Mouse (Mus musculus): ENCODE measurements around the gene Mrm1. TPM values are rescaled to one million over a fixed set of nuclear protein-coding genes. Genes with fewer than 3 reads are reported as not detected.

Gene Mrm1
- polyA plus RNA-seq, 1 experiment from 2014 or later, result 11.0 TPM

GRCm38 (mm10) chr11:84764527-84764961, 54.8 kb downstream of the Mrm1 start:
- Histone ChIP-seq H3K9ac (ENCODE audit: low read length) (no peak overlapping the region), H3K4me3 (ENCODE audit: low read depth, low read length) (no peak overlapping the region), H3K4me1 (ENCODE audit: control insufficient read depth, insufficient read depth, low read length) (peaks cover 13% of the 10 kb centered on the region), H3K4me2 (ENCODE audit: low read depth) (peak overlapping the region; percentile 25; the same call in 1 of the 2 replicates), H3K36me3 (ENCODE audit: control insufficient read depth, insufficient read depth, low read length) (no peaks in the 10 kb centered on the region), H3K27me3 (ENCODE audit: control insufficient read depth, insufficient read depth, low read length) (peaks cover 4% of the 10 kb centered on the region; the same call in 1 of the 2 replicates), H3K27ac (ENCODE audit: low read depth, low read length) (peak overlapping the region; percentile 5; the same call in 1 of the 2 replicates), H3K9me3 (ENCODE audit: control insufficient read depth, low read length) (no peaks in the 10 kb centered on the region)
- WGBS, result under 1% methylated on average over 21 of the region's 21 CpGs
- ATAC-seq (ENCODE audit: insufficient read depth, low FRiP score, low TSS enrichment), result peak; percentile 48; the same call in 1 of the 2 replicates
- DNase-seq (ENCODE audit: low spot score), result peak; percentile 75

- no peaks in the 10 kb centered on the region for H3K36me3 ChIP-seq (ENCODE audit: control insufficient read depth, insufficient read depth, low read length)
- 11% methylated on average over 7 of the region's 8 CpGs for WGBS
- DNase-seq (ENCODE audit: low spot score), result no peak
- no peak overlapping the region for H3K4me3 ChIP-seq (ENCODE audit: low read depth, low read length)
- ATAC-seq (ENCODE audit: insufficient read depth, low FRiP score, low TSS enrichment), result no peak
- H3K9me3 ChIP-seq (ENCODE audit: control insufficient read depth, low read length), result no peaks in the 10 kb centered on the region
- H3K27ac ChIP-seq (ENCODE audit: low read depth, low read length), result peak overlapping the region; percentile 5; the same call in 1 of the 2 replicates
- H3K9ac ChIP-seq (ENCODE audit: low read length), result no peak overlapping the region
- H3K4me1 ChIP-seq (ENCODE audit: control insufficient read depth, insufficient read depth, low read length), result peaks cover 13% of the 10 kb centered on the region
- H3K4me2 ChIP-seq (ENCODE audit: low read depth), result no peak overlapping the region
- H3K27me3 ChIP-seq (ENCODE audit: control insufficient read depth, insufficient read depth, low read length), result peaks cover 4% of the 10 kb centered on the region; the same call in 1 of the 2 replicates
Measured at GRCm38 (mm10) chr11:84764116-84764515, 55.2 kb downstream of the Mrm1 start.

Other genes starting within 250 kb of the Mrm1 start
- gene Dhrs11, start 9.5 kb upstream of the Mrm1 start, polyA plus RNA-seq (2014; fragmentation: Nextera tagmentation; extraction: Ambion mirVana), result 11.6 and 13.8 TPM in 2 replicates
- gene Ggnbp2, start 51.3 kb upstream of the Mrm1 start, polyA plus RNA-seq (2014; fragmentation: Nextera tagmentation; extraction: Ambion mirVana), result 71.1 and 73.7 TPM in 2 replicates
- gene Myo19, start 60.6 kb upstream of the Mrm1 start, polyA plus RNA-seq (2014; fragmentation: Nextera tagmentation; extraction: Ambion mirVana), result 9.2 TPM in 2 replicates
- 3.6 and 3.8 TPM in 2 replicates for gene Pigw, start 60.8 kb upstream of the Mrm1 start, polyA plus RNA-seq (2014; fragmentation: Nextera tagmentation; extraction: Ambion mirVana)
- 70.1 and 71.3 TPM in 2 replicates for gene Znhit3, start 96.9 kb upstream of the Mrm1 start, polyA plus RNA-seq (2014; fragmentation: Nextera tagmentation; extraction: Ambion mirVana)
- 2.0 and 2.9 TPM in 2 replicates for gene Car4, start 138.3 kb upstream of the Mrm1 start, polyA plus RNA-seq (2014; fragmentation: Nextera tagmentation; extraction: Ambion mirVana)